Mouse (Mus musculus) limb, embryonic 10.5 days (tissue): ENCODE measurements around the gene Zdhhc8. TPM values are rescaled to one million over a fixed set of nuclear protein-coding genes. Genes with fewer than 3 reads are reported as not detected.

ENCODE experiments used
- DNase-seq: peaks from one replicate; pipeline ENCODE4 v3.0.0-alpha.2; 2017; ENCODE audit warnings: low spot score
- H3K27ac ChIP-seq: fragments of 300-500 bp; sonication (generic); 2 replicates; pipeline ENCODE4 v1.5.1; 2016; ENCODE audit warnings: mild to moderate bottlenecking
- H3K27me3 ChIP-seq: fragments of 300-500 bp; sonication (generic); 2 replicates; pipeline ENCODE4 v1.6.1; 2016; ENCODE audit warnings: low read depth, mild to moderate bottlenecking; ENCODE audit not compliant: poor library complexity, severe bottlenecking
- H3K36me3 ChIP-seq: fragments of 300-500 bp; sonication (generic); 2 replicates; pipeline ENCODE4 v1.6.1; 2016; ENCODE audit warnings: mild to moderate bottlenecking, moderate library complexity
- H3K4me1 ChIP-seq: fragments of 300-500 bp; sonication (generic); 2 replicates; pipeline ENCODE4 v1.6.1; 2016
- H3K4me3 ChIP-seq: fragments of 300-500 bp; sonication (generic); 2 replicates; pipeline ENCODE4 v1.5.1; 2016; ENCODE audit warnings: mild to moderate bottlenecking, moderate library complexity
- H3K9me3 ChIP-seq: fragments of 300-500 bp; sonication (generic); replicated peaks from 2 replicates; pipeline ENCODE4 v1.6.1; 2016; ENCODE audit warnings: mild to moderate bottlenecking
- WGBS: fragments of 180-500 bp; shearing (Covaris S2); methylation state at CpG from one replicate; pipeline ENCODE4 v1.1.7; 2016; 5-methylcytosine and 5-hydroxymethylcytosine counted together
- microRNA counts: library from miRNA; unstranded; fragments of <30 nt; microRNA quantifications from one replicate; lab custom pipeline; 2017
- microRNA-seq: library from miRNA; unstranded; fragments of <30 nt; microRNA quantifications from one replicate; pipeline ENCODE4, GENCODE M21; 2017
- polyA plus RNA-seq: library from polyadenylated mRNA; unstranded; fragments of >200 nt; fragmentation: Nextera tagmentation; extraction: Ambion mirVana; gene quantifications from 2 replicates; pipeline ENCODE4 v1.2.1, GENCODE M21; 2016

The Zdhhc8 gene
- polyA plus RNA-seq, 1 experiment from 2014 or later, result 16.7 TPM

- WGBS, result 88% methylated on average over 8 of the region's 8 CpGs
- no peaks in the 10 kb centered on the region for H3K36me3 ChIP-seq
- no peaks in the 10 kb centered on the region for H3K9me3 ChIP-seq
- H3K4me3 ChIP-seq, result no peak overlapping the region
- no peak for DNase-seq
- H3K27me3 ChIP-seq, result peaks cover 37% of the 10 kb centered on the region
- peaks cover 88% of the 10 kb centered on the region for H3K4me1 ChIP-seq
- no peak overlapping the region for H3K27ac ChIP-seq
Observed at GRCm38 (mm10) chr16:18182766-18183165, 52.2 kb downstream of the Zdhhc8 start.

GRCm38 (mm10) chr16:18181398-18181797 is 53.5 kb downstream of the Zdhhc8 start:
- no peak for DNase-seq
- Histone ChIP-seq H3K27me3 (peaks cover 39% of the 10 kb centered on the region), H3K4me1 (peaks cover 83% of the 10 kb centered on the region), H3K4me3 (no peak overlapping the region), H3K9me3 (no peaks in the 10 kb centered on the region), H3K27ac (peak overlapping the region; percentile 63), H3K36me3 (no peaks in the 10 kb centered on the region)
- WGBS, result 16% methylated on average over 10 of the region's 10 CpGs

- Histone ChIP-seq H3K27me3 (peaks cover 54% of the 10 kb centered on the region), H3K27ac (peak overlapping the region; percentile 58; the same call in 1 of the 2 replicates)
Observed at GRCm38 (mm10) chr16:18179591-18179990, 55.3 kb downstream of the Zdhhc8 start.

GRCm38 (mm10) chr16:18176758-18177157 is 58.2 kb downstream of the Zdhhc8 start:
- no peak for DNase-seq
- H3K27ac ChIP-seq, result peak overlapping the region; percentile 69; the same call in 1 of the 2 replicates
- no peaks in the 10 kb centered on the region for H3K36me3 ChIP-seq
- 89% methylated on average over 4 of the region's 4 CpGs for WGBS
- H3K4me1 ChIP-seq, result peaks cover 51% of the 10 kb centered on the region
- no peak overlapping the region for H3K4me3 ChIP-seq
- H3K27me3 ChIP-seq, result peaks cover 61% of the 10 kb centered on the region
- no peaks in the 10 kb centered on the region for H3K9me3 ChIP-seq

More at GRCm38 (mm10) chr16:18179591-18179990, 55.3 kb downstream of the Zdhhc8 start:
- Histone ChIP-seq H3K4me3 (no peak overlapping the region), H3K36me3 (no peaks in the 10 kb centered on the region), H3K4me1 (peaks cover 74% of the 10 kb centered on the region), H3K9me3 (no peaks in the 10 kb centered on the region)
- WGBS, result 30% methylated on average over 2 of the region's 2 CpGs
- no peak for DNase-seq

- peak overlapping the region; percentile 69 for H3K27ac ChIP-seq
Observed at GRCm38 (mm10) chr16:18175817-18176541, 59.0 kb downstream of the Zdhhc8 start.

GRCm38 (mm10) chr16:18173788-18174187 is 61.1 kb downstream of the Zdhhc8 start:
- Histone ChIP-seq H3K4me1 (peaks cover 25% of the 10 kb centered on the region), H3K27ac (no peak overlapping the region), H3K9me3 (no peaks in the 10 kb centered on the region), H3K36me3 (no peaks in the 10 kb centered on the region), H3K27me3 (peaks cover 65% of the 10 kb centered on the region), H3K4me3 (no peak overlapping the region)
- no peak for DNase-seq
- 81% methylated on average over 11 of the region's 11 CpGs for WGBS

More at GRCm38 (mm10) chr16:18175817-18176541, 59.0 kb downstream of the Zdhhc8 start:
- Histone ChIP-seq H3K4me3 (no peak overlapping the region), H3K27me3 (peaks cover 67% of the 10 kb centered on the region), H3K9me3 (no peaks in the 10 kb centered on the region), H3K36me3 (no peaks in the 10 kb centered on the region), H3K4me1 (peaks cover 43% of the 10 kb centered on the region)
- WGBS, result 43% methylated on average over 6 of the region's 6 CpGs
- DNase-seq, result no peak

GRCm38 (mm10) chr16:18173231-18173630 is 61.7 kb downstream of the Zdhhc8 start:
- no peaks in the 10 kb centered on the region for H3K9me3 ChIP-seq
- H3K27ac ChIP-seq, result no peak overlapping the region
- H3K27me3 ChIP-seq, result peaks cover 59% of the 10 kb centered on the region
- no peak for DNase-seq
- peaks cover 21% of the 10 kb centered on the region for H3K4me1 ChIP-seq
- H3K4me3 ChIP-seq, result no peak overlapping the region
- 78% methylated on average over 9 of the region's 9 CpGs for WGBS
- H3K36me3 ChIP-seq, result no peaks in the 10 kb centered on the region

- Histone ChIP-seq H3K4me3 (no peak overlapping the region), H3K27ac (no peak overlapping the region), H3K27me3 (peaks cover 52% of the 10 kb centered on the region), H3K4me1 (peaks cover 25% of the 10 kb centered on the region), H3K9me3 (no peaks in the 10 kb centered on the region), H3K36me3 (no peaks in the 10 kb centered on the region)
- peak; percentile 90 for DNase-seq
- 12% methylated on average over 7 of the region's 7 CpGs for WGBS
Observed at GRCm38 (mm10) chr16:18172266-18172855, 62.6 kb downstream of the Zdhhc8 start.

MicroRNA genes within 50 kb of the gene (microRNA counts, 519-probe panel; counts per million panel counts)
- 684 counts per million, percentile 72 among the panel's probes with 10 or more counts for microRNA mmu-miR-1306 (lab: Ali Mortazavi, UCI)

Small RNA genes lying within 50 kb of the gene (microRNA-seq; reads per million reads assigned to microRNA genes)
- gene Gm24572, result 19.0 reads per million, percentile 29 among the genes with 10 or more reads in this experiment
- gene Mir1306, result 447 reads per million, percentile 65 among the genes with 10 or more reads in this experiment

Other genes with a start within 250 kb of the Zdhhc8 start
- 160 and 168 TPM in 2 replicates for gene Dgcr6, start 182.3 kb downstream of the Zdhhc8 start, polyA plus RNA-seq
- 16.6 and 19.4 TPM in 2 replicates for gene Prodh, start 144.9 kb downstream of the Zdhhc8 start, polyA plus RNA-seq
- 1.3 and 3.8 TPM in 2 replicates for gene Rtn4r, start 107.5 kb downstream of the Zdhhc8 start, polyA plus RNA-seq
- not detected in 2 replicates for gene Ccdc188, start 17.3 kb downstream of the Zdhhc8 start, polyA plus RNA-seq
- 118 and 122 TPM in 2 replicates for gene Trmt2a, start 13.5 kb upstream of the Zdhhc8 start, polyA plus RNA-seq
- gene Ranbp1, start 13.6 kb upstream of the Zdhhc8 start, polyA plus RNA-seq, result 1,185 and 1,368 TPM in 2 replicates
- gene Gm49776, start 23.2 kb upstream of the Zdhhc8 start, polyA plus RNA-seq, result 2.5 TPM in 1 of 2 replicates, not detected in the other
- 46.5 and 51.3 TPM in 2 replicates for gene Dgcr8, start 54.1 kb upstream of the Zdhhc8 start, polyA plus RNA-seq
- gene Tango2, start 113.0 kb upstream of the Zdhhc8 start, polyA plus RNA-seq, result 20.2 and 23.7 TPM in 2 replicates
- 44.8 and 56.1 TPM in 2 replicates for gene Arvcf, start 113.0 kb upstream of the Zdhhc8 start, polyA plus RNA-seq
- 29.6 and 32.2 TPM in 2 replicates for gene Txnrd2, start 191.2 kb upstream of the Zdhhc8 start, polyA plus RNA-seq
- gene Comt, start 191.7 kb upstream of the Zdhhc8 start, polyA plus RNA-seq, result 54.7 and 61.1 TPM in 2 replicates